Mouse (Mus musculus): ENCODE results near the gene Sall2. TPM values are rescaled to one million over a fixed set of nuclear protein-coding genes. Genes with fewer than 3 reads are reported as not detected.
"Not testable (repeated sequence)": the region's sequence is repeated elsewhere in the genome, so short reads cannot be mapped to it uniquely, and the experiment has no call there.

The Sall2 gene
- 10 to 100 TPM; 45.9 to 48.7 TPM for total RNA-seq (2021)

DNA sequence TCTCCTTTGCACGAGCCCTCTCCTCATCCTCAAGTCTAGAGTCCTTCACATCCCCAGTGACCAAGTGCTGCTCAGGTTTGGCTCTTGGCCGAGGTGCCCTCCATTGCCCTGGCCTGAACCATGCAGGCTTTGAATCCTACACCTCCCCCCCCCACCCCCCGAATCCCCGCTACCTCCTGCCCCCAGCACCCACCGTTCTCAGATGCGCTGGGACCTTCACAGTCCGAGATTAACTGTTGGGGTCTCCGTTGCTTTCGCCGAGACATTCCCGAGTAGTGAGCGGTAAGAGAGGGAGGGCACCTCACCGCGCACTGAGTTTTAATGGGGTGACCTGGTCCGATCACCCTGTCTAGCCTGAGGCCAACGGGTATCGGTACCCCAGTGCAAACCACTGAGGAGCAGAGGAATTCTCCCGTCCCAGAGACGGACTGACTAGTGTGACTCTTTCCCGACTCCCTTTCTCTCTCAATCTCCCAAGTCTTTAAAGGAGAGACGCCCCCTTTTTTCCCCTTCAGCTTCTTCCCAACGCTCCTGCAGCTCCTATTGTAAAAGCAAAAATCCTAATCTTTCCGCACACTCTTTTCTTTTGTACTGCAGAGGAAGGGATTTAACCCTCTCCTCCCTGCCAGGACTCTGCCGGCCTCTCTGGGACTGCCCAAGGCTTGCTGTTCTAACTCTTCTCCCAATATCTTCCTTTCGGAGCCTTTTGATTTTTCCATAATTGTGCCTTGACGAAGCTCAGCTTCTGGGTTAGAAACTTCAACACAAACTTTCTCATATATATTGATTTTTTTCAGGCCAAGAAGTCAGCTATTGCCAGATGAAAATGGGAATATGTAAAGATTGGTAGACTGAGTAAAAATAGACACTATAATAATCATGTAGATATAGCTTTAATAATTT is at the start of gene Sall2:
Gene Sall2, minus strand, starts transcription at position 853 of the 903 bp plus-strand sequence.
- intact Hi-C loops (cut with DNase I) = no loop called here
- DNase-seq = no peak

- intact Hi-C loops (cut with DNase I) = no loop called here
Observed at GRCm38 (mm10) chr14:52368741-52369140, 40.2 kb upstream of the Sall2 start.

GRCm38 (mm10) chr14:52356308-52356707 is 27.7 kb upstream of the Sall2 start, which contains the start of gene Olfr1513:
TSS of gene Olfr1513 (minus strand) at chr14:52356408.
- intact Hi-C loops (cut with DNase I) = no loop called here
- DNase-seq = no peak

More at GRCm38 (mm10) chr14:52368741-52369140, 40.2 kb upstream of the Sall2 start:
- no peak for DNase-seq

DNA sequence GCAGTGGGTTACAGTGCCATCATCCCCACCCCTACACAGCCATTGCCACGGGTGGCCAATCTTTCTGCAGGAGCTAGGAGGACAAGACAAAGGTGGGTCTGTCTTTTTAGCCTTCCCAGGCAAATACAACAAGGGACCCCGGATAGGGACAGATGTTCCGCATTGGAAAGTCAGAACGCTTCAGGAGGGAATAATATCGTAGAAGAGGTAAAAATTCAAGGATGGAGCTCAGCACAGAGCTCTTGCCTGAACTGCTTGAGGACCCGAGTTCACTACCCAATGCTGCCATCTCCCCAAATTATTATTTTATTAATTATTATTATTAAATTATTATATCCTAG is 10.9 kb upstream of the Sall2 start:
- no peak for DNase-seq
- intact Hi-C loops (cut with DNase I) = loop anchor here (5.0 kb wide), 1 partner anchor 42 kb away; no protein-coding TSS in a partner anchor

DNA sequence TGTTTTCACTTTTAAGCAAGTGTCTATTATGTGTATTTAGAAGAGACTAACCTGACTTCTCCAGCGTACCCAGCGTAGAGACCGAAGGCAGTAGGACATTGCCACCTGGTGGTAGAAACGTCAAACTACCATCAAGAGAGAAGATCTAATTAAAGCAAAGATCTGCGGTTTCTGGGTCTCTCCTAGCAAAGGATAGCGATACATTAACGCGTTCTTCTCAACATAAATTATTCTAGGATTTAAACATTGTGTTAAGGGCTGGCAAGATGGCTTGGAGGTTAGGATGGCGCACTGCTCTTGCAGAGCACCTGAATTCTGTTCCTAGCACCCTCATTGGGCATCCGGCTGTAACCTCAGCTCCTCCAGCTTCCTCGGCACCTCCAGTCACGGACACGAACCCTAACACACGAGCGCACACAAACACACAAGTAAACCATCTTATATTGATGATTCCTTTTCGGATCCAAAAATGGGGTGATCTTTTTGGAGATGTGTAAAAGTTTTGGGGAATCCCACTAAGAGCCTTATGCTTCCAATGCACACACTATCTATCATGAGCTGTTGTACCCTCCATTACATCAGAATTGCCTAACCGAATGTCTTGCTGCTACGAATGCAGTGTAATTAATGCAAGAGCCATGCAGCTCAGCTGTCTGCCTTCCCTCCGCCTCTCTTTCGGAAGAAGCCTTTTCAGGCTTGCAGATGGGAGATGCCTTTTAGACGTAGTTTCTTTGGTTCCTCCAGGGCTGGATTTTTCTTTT is 10.4 kb upstream of the Sall2 start:
- intact Hi-C loops (cut with DNase I) = loop anchor here (5.0 kb wide), 1 partner anchor 42 kb away; no protein-coding TSS in a partner anchor
- peak; percentile 53 for DNase-seq

DNA sequence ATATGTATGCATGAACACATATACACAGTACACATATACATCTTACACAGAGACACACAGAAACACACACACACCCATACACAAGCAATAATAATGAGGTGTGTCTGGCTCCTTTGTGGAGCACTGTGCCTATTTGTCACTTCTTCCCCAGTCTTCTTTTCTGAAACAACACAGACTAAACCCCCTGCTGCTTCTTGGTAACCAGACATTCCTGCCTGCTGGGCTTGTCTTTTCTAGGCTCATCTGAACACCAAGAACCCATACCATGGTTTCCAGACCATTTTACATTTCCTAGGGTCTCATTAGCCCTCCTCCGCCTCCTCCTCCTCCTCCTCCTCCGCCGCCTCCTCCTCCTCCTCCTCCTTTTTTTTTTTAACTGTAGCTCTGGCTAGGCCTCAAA is 3.6 kb upstream of the Sall2 start:
- intact Hi-C loops (cut with DNase I) = no loop called here

DNA sequence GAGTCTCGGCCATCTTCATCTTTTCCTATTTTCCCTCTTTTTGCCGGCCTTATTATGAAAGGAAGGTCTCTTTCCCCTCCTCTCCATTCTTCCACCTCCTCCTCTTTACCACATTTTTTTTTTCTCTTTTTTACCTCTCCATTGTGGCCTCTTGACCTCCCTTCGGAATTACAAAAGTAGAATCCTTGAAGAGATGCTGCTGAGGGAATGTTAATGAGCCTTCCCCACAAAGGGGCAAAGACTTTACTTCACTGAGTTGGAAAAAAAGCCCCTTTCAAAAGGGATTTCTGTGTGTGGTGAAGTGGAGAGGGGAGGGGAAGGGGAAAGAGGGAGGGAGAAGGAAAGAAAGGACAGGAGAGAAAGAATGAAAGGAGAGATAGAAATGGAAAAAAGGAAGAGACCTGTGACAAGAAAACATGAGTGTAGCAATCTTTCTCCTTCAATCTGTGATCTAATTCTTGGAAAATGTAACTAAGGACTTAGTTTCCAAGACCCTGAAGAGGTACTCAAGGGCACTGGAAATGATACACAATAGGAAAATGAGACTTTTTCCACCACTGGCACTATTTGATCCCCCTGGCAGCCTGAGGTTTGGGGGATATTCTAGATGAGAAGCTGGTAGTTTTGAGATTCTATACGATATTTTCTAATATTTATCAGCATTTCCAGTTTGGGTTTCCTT is 2.6 kb upstream of the Sall2 start:
- intact Hi-C loops (cut with DNase I) = no loop called here
- DNase-seq = no peak

More for the DNA sequence above, 3.6 kb upstream of the Sall2 start:
- no peak for DNase-seq

DNA sequence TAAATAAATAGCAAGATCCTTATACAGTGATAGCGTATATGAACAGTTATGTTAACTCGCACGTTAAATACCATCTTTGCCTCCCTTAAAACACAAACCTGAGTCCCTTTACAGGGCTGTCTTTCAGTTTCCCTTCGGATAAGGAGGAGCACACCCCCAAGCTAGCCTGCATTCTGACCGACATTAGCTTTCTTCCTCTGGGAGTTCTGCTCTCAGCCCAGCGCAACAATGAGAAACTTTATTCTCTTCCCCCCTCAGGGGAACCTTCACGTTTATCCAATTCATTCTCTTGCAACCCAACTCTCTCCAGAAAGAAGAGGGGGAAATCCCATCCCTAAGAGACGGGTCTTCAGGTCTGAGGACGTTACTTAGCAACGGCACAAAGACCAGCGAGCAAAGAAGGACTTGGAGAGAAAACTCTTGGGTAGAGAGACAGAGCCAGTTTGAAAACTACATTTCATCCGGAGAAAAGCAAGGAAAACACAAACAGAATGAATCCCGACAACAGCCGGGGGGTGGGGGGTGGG is 1.1 kb downstream of the Sall2 start:
- intact Hi-C loops (cut with DNase I) = no loop called here
- DNase-seq = no peak

- no peak for DNase-seq
Observed at GRCm38 (mm10) chr14:52325890-52326289, 2.7 kb downstream of the Sall2 start.

GRCm38 (mm10) chr14:52319361-52319760 is 9.2 kb downstream of the Sall2 start:
- intact Hi-C loops (cut with DNase I) = no loop called here
- peak; percentile 24 for DNase-seq

More at GRCm38 (mm10) chr14:52325890-52326289, 2.7 kb downstream of the Sall2 start:
- intact Hi-C loops (cut with DNase I) = no loop called here

DNA sequence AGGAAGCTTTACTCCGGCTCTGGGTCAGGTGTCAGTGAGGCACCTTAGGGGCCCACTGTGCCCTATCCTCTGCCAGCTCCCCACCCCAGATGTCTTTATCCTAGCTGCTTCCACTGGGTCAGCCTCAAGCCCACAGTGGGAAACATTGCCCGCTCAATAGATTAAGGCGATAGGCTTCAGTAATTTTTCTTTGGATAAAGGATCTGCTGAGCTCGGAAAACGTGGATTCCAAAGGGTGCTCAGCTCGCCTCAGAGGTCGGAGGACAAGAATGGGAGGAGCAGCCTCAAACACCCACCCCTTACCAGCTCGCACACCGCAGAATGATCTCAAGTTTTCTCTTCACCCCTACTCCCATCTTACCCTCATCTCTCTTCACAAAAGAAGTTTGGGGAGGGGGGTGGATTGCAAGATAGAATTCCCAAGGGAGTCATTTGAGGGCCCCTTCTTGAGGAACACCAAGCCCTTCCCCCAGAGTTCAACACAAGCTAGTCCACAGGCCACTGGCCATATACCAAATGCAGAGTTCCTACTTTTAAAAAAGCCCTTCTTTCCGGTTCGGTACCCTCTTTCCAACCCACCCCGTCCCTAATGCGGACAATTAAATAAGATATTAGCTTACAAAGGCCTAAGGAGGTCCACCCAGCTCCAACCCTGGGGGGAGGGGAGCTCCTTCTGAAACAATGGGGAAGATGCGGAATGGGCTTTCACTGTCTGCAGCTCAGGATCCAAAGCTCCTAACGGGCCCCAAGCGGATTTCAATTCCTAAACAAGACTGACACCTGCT is 11.9 kb downstream of the Sall2 start:
- intact Hi-C loops (cut with DNase I) = no loop called here
- DNase-seq = no peak

DNA sequence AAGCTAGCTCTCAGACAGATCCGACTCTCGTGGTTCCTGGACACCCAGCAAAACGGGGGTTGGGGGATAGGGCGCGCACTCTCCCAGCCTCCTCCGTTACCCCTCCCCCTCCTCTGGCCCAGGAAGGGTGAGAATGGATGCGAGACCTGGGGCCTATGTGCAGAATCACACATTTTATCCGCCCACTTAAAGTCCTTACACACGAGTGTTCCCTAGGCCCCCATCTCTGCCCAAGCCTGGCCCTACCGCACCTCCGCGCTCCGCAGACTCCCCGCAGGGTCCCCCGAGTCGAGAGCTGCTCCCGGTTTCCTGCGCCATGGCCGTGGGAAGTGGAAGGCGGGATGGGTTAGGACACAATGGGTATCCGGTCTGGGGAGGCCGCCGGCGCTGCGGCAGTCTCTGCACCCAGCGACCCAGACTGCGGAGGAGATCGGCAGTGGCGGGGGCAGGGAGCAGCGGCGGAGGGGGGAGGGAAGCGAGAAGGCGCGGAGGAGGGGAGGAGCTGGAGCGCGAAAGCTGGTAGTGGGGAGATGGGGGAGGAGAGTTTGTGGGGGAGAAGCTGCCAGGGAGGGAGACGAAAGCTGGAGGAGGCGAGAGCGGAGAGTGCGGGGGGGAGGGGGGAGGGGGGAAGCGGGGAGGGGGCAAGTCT is 12.6 kb downstream of the Sall2 start:
- intact Hi-C loops (cut with DNase I) = no loop called here
- peak; percentile 81 for DNase-seq

- DNase-seq = no peak
- intact Hi-C loops (cut with DNase I) = no loop called here
Observed at GRCm38 (mm10) chr14:52315283-52315780, 13.2 kb downstream of the Sall2 start.

- intact Hi-C loops (cut with DNase I) = no loop called here
- DNase-seq = no peak
Observed at GRCm38 (mm10) chr14:52314808-52315150, 13.8 kb downstream of the Sall2 start.

DNA sequence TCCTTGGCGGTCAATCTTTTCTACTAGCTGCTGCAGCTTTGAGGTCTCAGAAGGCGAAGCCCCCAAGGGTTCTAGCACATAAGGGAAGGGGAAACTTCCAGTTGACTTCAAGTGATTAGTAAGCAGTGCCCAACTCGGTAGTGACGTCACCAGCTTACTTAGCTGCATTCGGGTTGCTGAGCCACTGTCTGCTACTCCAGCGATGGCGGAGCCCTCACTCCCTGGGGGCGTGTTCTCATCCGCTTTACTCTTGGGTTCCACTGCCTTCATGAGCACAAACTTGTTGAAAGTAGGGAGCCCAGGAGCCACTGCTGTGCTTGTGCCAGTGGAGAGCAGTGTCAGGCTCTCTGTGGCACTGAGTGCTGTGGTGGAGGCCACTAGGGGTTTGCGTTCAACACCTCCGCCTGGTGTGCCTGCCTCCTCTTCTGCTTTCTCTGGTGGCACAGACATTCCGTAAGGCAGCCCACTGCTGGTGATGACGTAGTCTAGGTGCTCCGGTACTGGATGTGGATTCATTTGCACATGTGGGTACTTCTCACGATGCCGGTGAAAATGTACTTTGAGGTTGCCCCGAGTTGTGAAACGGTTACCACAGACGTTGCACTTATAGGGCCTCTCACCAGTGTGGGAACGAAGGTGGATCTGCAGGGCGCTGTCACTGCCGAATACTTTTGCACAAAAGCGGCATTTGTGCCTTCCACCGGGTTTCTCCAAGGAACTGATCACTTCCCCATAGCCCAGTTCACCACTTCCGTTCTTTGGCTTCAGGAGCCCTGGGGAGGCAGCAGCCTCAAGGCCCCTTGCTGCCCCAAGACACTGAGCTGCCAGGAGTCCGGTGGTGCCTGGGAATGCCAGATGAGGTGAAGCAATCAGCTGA is 14.4 kb downstream of the Sall2 start:
- no peak for DNase-seq

DNA sequence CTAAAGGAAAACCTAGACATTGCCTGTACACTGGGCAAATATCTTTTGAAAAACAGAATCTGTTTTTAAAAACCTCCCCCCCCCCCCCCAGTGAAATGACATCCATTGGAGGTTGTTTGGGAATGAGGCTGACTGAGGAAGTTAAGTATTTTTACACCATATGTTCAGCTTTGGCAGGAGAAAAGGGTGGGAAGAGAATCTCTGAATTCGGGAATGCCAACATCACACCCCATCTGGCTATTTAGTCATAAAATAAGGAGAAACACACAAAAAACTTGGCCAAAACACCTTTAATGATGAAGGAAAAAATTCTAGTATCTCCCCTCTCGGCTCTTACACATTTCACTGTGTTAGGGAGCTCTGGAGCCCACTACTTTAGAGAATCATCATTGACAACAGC is 17.7 kb downstream of the Sall2 start:
- intact Hi-C loops (cut with DNase I) = no loop called here
- DNase-seq = no peak

More for the DNA sequence above, 14.4 kb downstream of the Sall2 start:
- intact Hi-C loops (cut with DNase I) = no loop called here

DNA sequence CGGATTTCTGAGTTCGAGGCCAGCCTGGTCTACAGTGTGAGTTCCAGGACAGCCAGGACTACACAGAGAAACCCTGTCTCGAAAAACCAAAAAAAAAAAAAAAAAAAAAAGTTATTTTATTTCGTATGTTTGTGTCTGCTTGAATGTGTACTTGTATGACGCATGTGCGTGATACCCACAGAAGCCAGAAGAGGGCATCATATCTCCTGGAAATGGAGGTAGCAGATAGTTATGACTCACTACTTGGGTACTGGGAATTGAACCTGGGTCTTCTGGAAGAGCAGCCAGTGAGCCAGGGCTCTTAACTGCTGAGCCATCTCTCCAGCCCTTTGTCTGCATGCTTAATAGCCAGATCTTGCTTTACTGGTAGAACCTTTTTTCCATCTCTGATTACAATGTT is 18.2 kb downstream of the Sall2 start:
- intact Hi-C loops (cut with DNase I); DNase-seq: not testable (repeated sequence)

GRCm38 (mm10) chr14:52306100-52306499 is 22.5 kb downstream of the Sall2 start:
- intact Hi-C loops (cut with DNase I) = no loop called here

More at GRCm38 (mm10) chr14:52306100-52306499, 22.5 kb downstream of the Sall2 start:
- no peak for DNase-seq
